Mouse (Mus musculus): ENCODE data around the gene Pcbp3.
"Not testable (repeated sequence)": the region's sequence is repeated elsewhere in the genome, so short reads cannot be mapped to it uniquely, and the experiment has no call there.

Pcbp3 gene

DNA sequence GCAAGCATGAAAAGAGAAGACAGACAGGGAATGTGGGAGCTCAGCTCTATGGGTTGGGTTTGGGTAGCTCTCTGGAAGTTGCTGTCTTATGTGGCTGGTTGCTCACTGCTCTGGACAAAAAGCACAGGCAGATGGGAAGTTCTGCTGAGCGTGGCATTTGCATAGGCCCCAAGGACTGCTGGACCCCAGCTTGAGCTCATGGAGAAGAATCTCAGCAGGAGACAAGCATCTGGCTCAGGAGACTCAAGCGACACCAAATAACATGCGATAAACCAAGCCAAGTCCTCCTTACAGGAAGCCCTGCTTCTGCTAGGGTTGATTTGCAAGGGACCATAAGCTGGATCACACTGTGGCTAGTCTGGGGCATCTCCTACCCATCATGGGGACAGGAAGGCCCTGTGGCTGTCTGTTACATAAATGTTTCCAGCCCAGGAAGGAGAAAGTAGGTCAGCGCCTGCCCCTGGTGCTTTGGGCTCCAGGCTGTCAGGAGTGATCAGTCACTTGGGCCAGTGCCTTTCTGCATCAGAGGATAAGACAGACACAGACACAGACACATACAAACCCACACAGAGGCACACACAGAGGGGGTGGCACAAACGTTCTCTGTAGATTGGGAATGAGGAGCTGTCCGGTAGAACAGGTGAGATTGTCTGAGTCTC, 159.7 kb downstream of the Pcbp3 start:
- DNase-seq (ENCODE audit: extremely low spot score): no peak

DNA sequence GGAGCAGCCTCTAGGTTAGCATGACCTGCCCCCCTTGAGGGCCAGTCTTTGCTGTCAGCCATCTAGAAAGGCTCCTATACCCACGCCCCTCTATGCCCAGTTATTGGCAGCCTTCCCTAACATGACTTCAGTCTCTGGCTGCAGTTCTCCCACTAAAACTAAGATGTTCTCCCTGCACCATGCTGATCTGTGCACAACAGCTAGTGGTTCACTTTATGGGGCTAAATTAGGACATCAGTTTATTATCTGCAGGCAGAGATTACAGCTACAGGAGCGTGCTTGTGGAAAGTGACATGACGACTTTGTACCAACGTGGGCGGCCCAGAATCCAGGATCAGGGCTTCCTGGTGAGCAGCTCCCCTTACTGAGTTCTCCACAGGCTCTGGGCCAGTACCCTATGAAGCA, 160.4 kb downstream of the Pcbp3 start:
- no peak for DNase-seq (ENCODE audit: extremely low spot score)

DNA sequence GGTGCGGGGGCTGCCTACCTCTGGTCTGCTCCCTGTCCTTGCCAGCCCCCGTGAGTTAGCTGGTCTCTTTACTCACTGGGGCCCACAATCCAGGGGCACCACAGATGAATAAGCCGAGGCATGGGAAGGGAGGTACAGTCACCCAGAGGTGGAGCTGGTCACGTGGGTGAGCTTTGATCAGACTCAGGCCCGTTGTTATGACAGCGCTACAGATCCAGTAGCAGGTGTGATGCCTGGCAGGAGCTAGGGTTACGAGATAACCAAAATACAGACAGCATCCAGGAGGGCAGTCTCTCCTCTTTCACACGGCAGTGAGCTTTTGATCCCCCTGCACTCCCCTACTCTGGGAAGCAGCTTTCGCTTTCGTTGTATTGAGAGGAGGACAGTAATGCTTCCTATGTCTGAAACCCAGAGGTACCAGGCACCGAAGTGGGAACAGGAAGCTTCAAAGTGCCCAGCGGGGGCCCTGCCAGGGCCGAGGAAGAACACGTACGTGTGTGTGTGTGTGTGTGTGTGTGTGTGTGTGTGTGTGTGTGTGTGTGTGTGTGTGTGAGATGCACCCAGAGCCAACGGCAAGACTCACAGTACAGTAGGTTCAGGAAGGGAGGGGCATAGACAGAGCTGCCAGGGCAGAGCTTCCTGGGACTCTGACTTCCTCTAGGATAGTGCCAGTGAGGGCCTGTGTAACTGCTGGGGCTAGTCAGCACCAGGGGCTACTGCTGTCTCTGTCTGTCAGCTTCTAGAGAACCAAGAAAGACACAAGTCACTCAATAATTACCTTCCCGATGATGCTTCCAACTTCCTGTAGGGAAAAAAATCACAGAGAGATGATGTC, 162.7 kb downstream of the Pcbp3 start:
- DNase-seq (ENCODE audit: extremely low spot score): no peak

GRCm38 (mm10) chr10:76794102-76794501, 167.6 kb downstream of the Pcbp3 start:
- no peak for DNase-seq (ENCODE audit: extremely low spot score)

- peak; percentile 53 for DNase-seq (ENCODE audit: extremely low spot score)
Measured at GRCm38 (mm10) chr10:76791475-76791874, 170.2 kb downstream of the Pcbp3 start.

- DNase-seq (ENCODE audit: extremely low spot score): no peak
Measured at GRCm38 (mm10) chr10:76789885-76790284, 171.8 kb downstream of the Pcbp3 start.

DNA sequence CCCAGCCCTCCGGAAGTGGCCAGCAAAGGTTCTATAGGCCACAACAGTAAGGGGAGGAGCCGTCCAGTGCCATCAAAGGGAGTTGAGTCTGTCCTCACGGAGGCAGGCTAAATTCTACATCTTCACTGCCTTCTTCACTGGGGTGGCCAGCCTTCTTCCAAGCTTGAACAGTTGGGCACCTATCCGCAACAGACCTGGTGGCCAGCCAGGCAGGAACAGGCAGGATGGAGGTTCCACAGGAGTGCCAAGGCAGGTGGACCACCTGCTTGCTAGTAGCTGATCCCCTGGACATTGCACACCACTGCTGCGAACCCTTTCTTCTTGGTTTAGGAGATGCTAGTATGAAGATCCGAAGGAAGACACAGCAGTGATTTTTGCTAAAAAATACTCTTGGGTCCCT, 176.4 kb downstream of the Pcbp3 start:
- no peak for DNase-seq (ENCODE audit: extremely low spot score)

- no peak for DNase-seq (ENCODE audit: extremely low spot score)
Measured at GRCm38 (mm10) chr10:76779225-76779624, 182.5 kb downstream of the Pcbp3 start.

GRCm38 (mm10) chr10:76771624-76772023, 190.1 kb downstream of the Pcbp3 start:
- no peak for DNase-seq (ENCODE audit: extremely low spot score)

DNA sequence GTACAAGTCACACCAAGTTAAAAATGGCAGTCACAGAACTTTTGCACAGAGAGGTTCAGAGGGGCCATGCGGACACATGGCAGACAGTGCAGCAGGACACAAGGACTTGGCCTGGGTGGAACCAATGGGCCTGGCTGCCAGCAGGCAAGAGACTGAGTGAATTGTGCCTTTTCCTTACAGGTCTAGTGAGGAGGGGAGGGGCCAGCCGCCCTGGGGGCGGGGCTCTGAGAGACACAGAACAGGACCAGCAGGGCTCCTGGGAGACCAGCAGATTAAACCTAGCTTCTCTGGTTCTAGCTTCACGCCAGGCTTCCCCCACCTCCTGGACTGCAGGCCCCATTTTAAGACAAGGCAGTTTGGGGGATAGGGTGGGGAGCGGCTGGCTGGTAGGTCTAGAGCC, 190.6 kb downstream of the Pcbp3 start:
- no peak for DNase-seq (ENCODE audit: extremely low spot score)

DNA sequence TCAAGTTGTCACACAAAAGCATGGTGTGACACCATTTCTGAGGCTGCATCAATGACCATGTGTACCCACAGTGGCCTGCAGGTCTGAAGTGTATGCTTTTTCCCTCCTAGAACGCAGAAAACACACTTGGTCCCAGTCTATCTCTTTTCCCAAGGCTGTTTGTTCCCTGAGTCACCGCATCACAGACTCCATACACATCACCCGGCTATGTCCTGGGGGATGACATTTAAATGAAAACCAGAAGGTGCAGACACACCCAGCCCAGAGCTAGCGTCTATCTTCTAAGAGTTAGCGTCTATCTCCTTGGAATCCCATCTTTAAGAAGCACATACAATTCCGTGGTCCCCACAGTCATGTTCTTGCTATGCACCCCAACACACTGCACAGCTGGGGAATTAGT, 192.1 kb downstream of the Pcbp3 start:
- no peak for DNase-seq (ENCODE audit: extremely low spot score)

DNA sequence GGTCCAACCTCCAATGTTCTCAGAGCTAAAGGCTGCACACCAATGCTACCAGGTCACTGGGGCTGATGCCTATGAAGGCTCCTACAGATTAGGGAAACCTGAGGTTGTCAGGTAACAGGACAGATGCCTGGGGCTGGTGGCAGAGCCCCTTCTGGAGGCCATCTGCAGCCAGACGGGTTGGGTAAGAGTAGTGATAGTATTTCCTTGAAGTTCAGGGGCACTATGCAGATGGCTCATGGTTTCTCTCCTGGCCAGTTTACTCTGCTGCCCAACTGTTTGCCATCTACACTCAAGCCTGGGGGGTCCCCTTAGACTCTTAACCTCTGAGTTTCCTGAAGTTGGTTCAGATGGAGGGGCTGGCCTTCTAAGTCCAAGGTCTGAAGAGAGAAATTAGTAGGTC, 195.5 kb downstream of the Pcbp3 start:
- DNase-seq (ENCODE audit: extremely low spot score): no peak

DNA sequence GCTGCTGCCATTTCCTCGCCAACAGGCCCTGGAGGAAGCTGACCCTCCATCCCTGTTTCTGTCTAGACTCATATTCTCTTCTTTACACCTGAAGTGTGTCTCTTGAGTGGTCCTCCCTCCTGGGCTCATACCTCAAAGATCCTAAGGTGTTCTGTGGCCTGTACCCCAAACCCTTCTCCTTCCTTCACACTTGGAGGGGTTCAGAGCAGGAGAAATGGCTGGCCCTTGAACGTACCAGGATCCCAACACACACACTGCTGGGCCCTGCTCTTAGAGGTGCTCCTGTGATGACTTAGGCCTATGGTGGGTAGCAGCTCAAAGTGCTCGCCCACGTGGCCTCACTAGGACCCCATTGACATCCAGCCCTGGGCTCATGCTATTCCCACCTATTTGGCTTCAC, 196.8 kb downstream of the Pcbp3 start:
- DNase-seq (ENCODE audit: extremely low spot score): no peak

DNA sequence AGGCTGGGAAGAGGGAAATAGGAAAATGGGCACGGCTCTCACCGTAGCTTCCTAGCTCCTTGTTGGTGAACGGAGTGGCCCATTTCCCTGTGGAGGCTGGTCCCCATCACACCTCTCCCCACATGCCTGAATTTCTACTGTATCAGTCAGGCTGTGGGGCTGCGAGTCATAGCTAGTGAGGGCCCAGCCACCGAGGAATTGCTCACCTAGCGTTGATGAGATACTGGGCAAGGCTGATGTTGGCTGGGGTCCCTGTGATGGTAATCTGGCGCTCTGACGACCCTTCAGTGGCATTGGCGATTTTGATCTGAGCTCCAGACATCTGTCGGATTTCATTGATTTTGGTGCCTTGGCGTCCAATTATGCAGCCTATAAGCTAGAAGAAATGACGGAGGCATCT, 198.7 kb downstream of the Pcbp3 start:
- no peak for DNase-seq (ENCODE audit: extremely low spot score)

GRCm38 (mm10) chr10:76762411-76762810, 199.3 kb downstream of the Pcbp3 start:
- DNase-seq (ENCODE audit: extremely low spot score): no peak

GRCm38 (mm10) chr10:76759878-76760277, 201.8 kb downstream of the Pcbp3 start:
- no peak for DNase-seq (ENCODE audit: extremely low spot score)

GRCm38 (mm10) chr10:76753640-76754039, 208.0 kb downstream of the Pcbp3 start:
- DNase-seq (ENCODE audit: extremely low spot score): no peak

- not testable (repeated sequence) for DNase-seq (ENCODE audit: extremely low spot score)
Measured at GRCm38 (mm10) chr10:76744267-76744666, 217.4 kb downstream of the Pcbp3 start.

DNA sequence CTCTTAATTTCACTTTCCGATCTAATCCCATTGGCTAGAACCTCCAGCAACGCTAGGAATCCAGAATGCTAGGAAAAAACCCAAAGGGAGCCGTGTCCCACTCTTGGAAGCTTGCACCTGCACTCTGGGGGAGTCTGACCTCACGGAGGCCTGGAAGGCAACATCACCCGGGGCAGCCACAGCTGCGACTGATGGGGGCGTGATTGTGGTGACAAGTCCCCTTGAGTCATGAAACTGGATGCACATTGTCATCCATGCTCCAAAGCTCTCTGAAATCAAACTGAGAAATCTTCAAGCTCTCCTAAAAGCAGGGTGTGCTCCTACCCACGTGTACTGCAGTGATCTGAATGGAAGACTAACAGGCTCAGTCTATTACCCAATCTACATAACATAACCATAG, 224.9 kb downstream of the Pcbp3 start:
- no peak for DNase-seq (ENCODE audit: extremely low spot score)

DNA sequence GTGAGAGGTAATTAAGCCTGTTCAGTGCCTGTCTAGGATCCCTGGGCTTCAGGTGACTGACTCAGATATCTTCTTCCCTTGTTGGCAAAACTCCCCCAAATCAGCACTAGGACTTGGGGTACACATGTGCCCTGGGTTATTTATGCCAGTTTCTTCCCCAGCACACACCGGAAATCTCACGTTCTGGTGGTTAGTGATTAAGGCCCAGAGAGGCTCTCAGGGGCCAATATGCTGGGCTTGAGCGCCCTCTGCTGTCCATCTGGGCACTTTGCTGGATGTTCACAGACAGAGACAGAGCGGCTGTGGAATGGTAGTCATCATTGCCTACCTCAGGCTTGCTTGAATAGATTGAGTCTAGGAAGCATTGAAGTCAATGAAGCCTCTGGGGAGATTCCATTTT, 226.7 kb downstream of the Pcbp3 start:
- peak; percentile 79 for DNase-seq (ENCODE audit: extremely low spot score)

DNA sequence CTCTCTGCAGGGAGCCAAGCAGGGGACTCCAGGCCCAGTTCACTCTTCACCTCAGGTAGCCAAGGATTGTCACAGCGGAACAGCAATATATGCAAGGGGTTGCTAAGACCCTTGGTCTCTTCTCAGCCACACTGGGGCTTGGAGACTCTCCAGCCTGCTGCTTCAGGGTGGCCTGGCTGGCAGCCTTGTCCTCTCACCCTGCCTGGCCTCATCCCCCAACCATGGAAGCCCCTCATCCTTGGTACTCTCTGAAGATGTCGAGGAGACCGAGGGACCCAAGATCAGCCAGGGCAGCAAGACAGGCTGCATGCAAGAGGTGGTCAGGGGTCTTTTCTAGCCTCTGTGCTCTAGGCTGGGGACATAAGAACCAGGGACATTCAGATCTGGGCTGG, 228.0 kb downstream of the Pcbp3 start:
- DNase-seq (ENCODE audit: extremely low spot score): no peak

GRCm38 (mm10) chr10:76732881-76733676, 228.6 kb downstream of the Pcbp3 start:
- DNase-seq (ENCODE audit: extremely low spot score): peak; percentile 81

- DNase-seq (ENCODE audit: extremely low spot score): no peak
Measured at GRCm38 (mm10) chr10:76732391-76732790, 229.3 kb downstream of the Pcbp3 start.

Measured in embryo, embryonic 9.5 days (tissue).